Mouse (Mus musculus) bone marrow, adult 2 months (tissue): ENCODE measurements around the gene Mcrip1. TPM values are rescaled to one million over a fixed set of nuclear protein-coding genes. Genes with fewer than 3 reads are reported as not detected.

Experiments used
- H3K27ac ChIP-seq: fragments of 200-500 bp; 2 replicates; pipeline ENCODE4 v1.5.1; 2012; ENCODE audit warnings: low read depth, mild to moderate bottlenecking, control low read depth, inconsistent platforms, low read length; ENCODE audit not compliant: control insufficient read depth, poor library complexity, insufficient read depth
- H3K4me1 ChIP-seq: fragments of 200-500 bp; 2 replicates; pipeline ENCODE4 v1.6.1; 2011; ENCODE audit warnings: low read length; ENCODE audit not compliant: control insufficient read depth, insufficient read depth
- H3K4me3 ChIP-seq: fragments of 200-500 bp; replicated peaks from 2 replicates; pipeline ENCODE3; 2011; ENCODE audit warnings: mild to moderate bottlenecking, low read depth, low read length, control low read depth; ENCODE audit not compliant: control insufficient read depth
- CTCF ChIP-seq: fragments of 200-500 bp; IDR thresholded peaks from 2 replicates; pipeline ENCODE4 v1.5.1; 2011; ENCODE audit warnings: low read length, control low read depth; ENCODE audit not compliant: control insufficient read depth, insufficient read depth
- POLR2A ChIP-seq: fragments of 200-500 bp; IDR thresholded peaks from 2 replicates; pipeline ENCODE4 v1.6.1; 2011; ENCODE audit warnings: low read depth, mild to moderate bottlenecking, control low read depth, low read length, borderline replicate concordance; ENCODE audit not compliant: control insufficient read depth
- WGBS: fragments of 180-500 bp; shearing (Covaris S2); methylation state at CpG from one replicate; pipeline ENCODE4 v1.1.7; 2018; 5-methylcytosine and 5-hydroxymethylcytosine counted together
- polyA plus RNA-seq: library from polyadenylated mRNA; stranded (reverse); fragments of >200 nt; gene quantifications from 2 replicates; pipeline ENCODE4 v1.2.4, GENCODE M21; 2011; ENCODE audit warnings: low replicate concordance; ENCODE audit not compliant: missing spikeins, insufficient read depth, insufficient read length

The Mcrip1 gene
- polyA plus RNA-seq, 1 experiment = 86.5 TPM

GRCm38 (mm10) chr11:120577211-120578023 is 27.9 kb upstream of the Mcrip1 start:
- TF ChIP-seq POLR2A = no peak
- TF ChIP-seq CTCF = 0 out of 2 replicates have a peak, but pooled peaks have one; percentile 12
- Histone ChIP-seq H3K27ac (no peak overlapping the region), H3K4me3 (no peak overlapping the region), H3K4me1 (peaks cover 4% of the 10 kb centered on the region)
- 67% methylated on average over 7 of the region's 7 CpGs for WGBS

- TF ChIP-seq POLR2A (no peak), CTCF (no peak)
- H3K4me1 ChIP-seq = peaks cover 4% of the 10 kb centered on the region
- 80% methylated on average over 3 of the region's 3 CpGs for WGBS
- H3K27ac ChIP-seq = no peak overlapping the region
- H3K4me3 ChIP-seq = no peak overlapping the region
Observed at GRCm38 (mm10) chr11:120576365-120576981, 26.9 kb upstream of the Mcrip1 start.

GRCm38 (mm10) chr11:120575940-120576339 is 26.4 kb upstream of the Mcrip1 start:
- peaks cover 6% of the 10 kb centered on the region for H3K4me1 ChIP-seq
- H3K4me3 ChIP-seq = no peak overlapping the region
- H3K27ac ChIP-seq = no peak overlapping the region
- TF ChIP-seq CTCF (no peak), POLR2A (no peak)

GRCm38 (mm10) chr11:120575046-120575445 is 25.5 kb upstream of the Mcrip1 start:
- no peak overlapping the region for H3K27ac ChIP-seq
- peaks cover 6% of the 10 kb centered on the region for H3K4me1 ChIP-seq
- no peak for TF ChIP-seq CTCF
- no peak for TF ChIP-seq POLR2A
- no peak overlapping the region for H3K4me3 ChIP-seq
- 79% methylated on average over 2 of the region's 2 CpGs for WGBS

GRCm38 (mm10) chr11:120574278-120574600 is 24.7 kb upstream of the Mcrip1 start:
- TF ChIP-seq POLR2A (no peak), CTCF (no peak)
- 47% methylated on average over 5 of the region's 5 CpGs for WGBS
- Histone ChIP-seq H3K27ac (no peak overlapping the region), H3K4me3 (peak overlapping the region; percentile 44), H3K4me1 (peaks cover 3% of the 10 kb centered on the region; the same call in 1 of the 2 replicates)

- Histone ChIP-seq H3K27ac (peak overlapping the region; percentile 93), H3K4me1 (peaks cover 3% of the 10 kb centered on the region; the same call in 1 of the 2 replicates), H3K4me3 (peak overlapping the region; percentile 97)
- no peak for TF ChIP-seq CTCF
- under 1% methylated on average over 23 of the region's 23 CpGs for WGBS
Observed at GRCm38 (mm10) chr11:120573585-120574277, 24.2 kb upstream of the Mcrip1 start.

- no peak for TF ChIP-seq CTCF
- peak; percentile 93; the same call in 1 of the 2 replicates for TF ChIP-seq POLR2A
- peaks cover 3% of the 10 kb centered on the region; the same call in 1 of the 2 replicates for H3K4me1 ChIP-seq
- H3K27ac ChIP-seq = peak within 1 kb of the TSS; percentile 93
- WGBS = under 1% methylated on average over 94 of the region's 94 CpGs
- peak within 1 kb of the TSS; percentile 97 for H3K4me3 ChIP-seq
Observed at GRCm38 (mm10) chr11:120572752-120573584, 23.4 kb upstream of the Mcrip1 start, which contains the start of gene P4hb. P4hb (minus strand) TSS chr11:120573253.

GRCm38 (mm10) chr11:120572417-120572751 is 22.9 kb upstream of the Mcrip1 start:
- H3K27ac ChIP-seq = peak overlapping the region; percentile 93
- TF ChIP-seq CTCF (no peak), POLR2A (no peak)
- 1% methylated on average over 24 of the region's 24 CpGs for WGBS
- peaks cover 3% of the 10 kb centered on the region; the same call in 1 of the 2 replicates for H3K4me1 ChIP-seq
- H3K4me3 ChIP-seq = peak overlapping the region; percentile 97
